Mouse (Mus musculus) small intestine, adult 2 months (tissue): Measurements from ENCODE around the gene Prpf40b.

Experiments used
- CTCF ChIP-seq: fragments of 200-500 bp; IDR thresholded peaks from 2 replicates; pipeline ENCODE4 v1.5.1; 2012; ENCODE audit warnings: low read depth, mild to moderate bottlenecking, control low read depth, inconsistent platforms, low read length, moderate library complexity, mixed read lengths; ENCODE audit not compliant: insufficient replicate concordance, insufficient read length; ENCODE audit errors: extremely low read depth
- POLR2A ChIP-seq: fragments of 200-500 bp; IDR thresholded peaks from 2 replicates; pipeline ENCODE4 v1.6.1; 2012; ENCODE audit warnings: low read depth, mild to moderate bottlenecking, control low read depth, inconsistent platforms, low read length, moderate library complexity

- TF ChIP-seq CTCF (no peak), POLR2A (no peak)
Observed at GRCm38 (mm10) chr15:99276095-99276494, 18.8 kb upstream of the Prpf40b start.
